Mouse (Mus musculus): ENCODE data around the gene Nat8f1. TPM values are rescaled to one million over a fixed set of nuclear protein-coding genes. Genes with fewer than 3 reads are reported as not detected.
"Not testable (repeated sequence)": the region's sequence is repeated elsewhere in the genome, so short reads cannot be mapped to it uniquely, and the experiment has no call there.

Gene Nat8f1
- total RNA-seq (2015): 4.8 and 5.0 TPM in 2 replicates
- total RNA-seq (2017): 2.4 and 5.7 TPM in 2 replicates

- ATAC-seq (replicated peaks; ENCODE audit: poor library complexity): peak; percentile 86
These were observed at the start of gene Nat8f1 for GRCm38 (mm10) chr6:85915539-85916513. Gene Nat8f1, minus strand, starts transcription at chr6:85915687.

GRCm38 (mm10) chr6:85961101-85962091 lies 45.9 kb upstream of the Nat8f1 start, which contains the start of gene Dusp11:
Gene Dusp11, minus strand, starts transcription at chr6:85961667.
- peak; percentile 88 for ATAC-seq (replicated peaks; ENCODE audit: poor library complexity)

- ATAC-seq (replicated peaks; ENCODE audit: poor library complexity): no peak
These were observed 42.1 kb upstream of the Nat8f1 start for GRCm38 (mm10) chr6:85957581-85957980.

- no peak for ATAC-seq (replicated peaks; ENCODE audit: poor library complexity)
These were observed 33.1 kb upstream of the Nat8f1 start for GRCm38 (mm10) chr6:85948549-85948948.

GRCm38 (mm10) chr6:85942469-85942868 lies 27.0 kb upstream of the Nat8f1 start:
- 0 out of 2 replicates have a peak, but pooled peaks have one; percentile 26 for ATAC-seq (replicated peaks; ENCODE audit: poor library complexity)

GRCm38 (mm10) chr6:85938701-85939100 lies 23.2 kb upstream of the Nat8f1 start:
- no peak for ATAC-seq (replicated peaks; ENCODE audit: poor library complexity)

DNA sequence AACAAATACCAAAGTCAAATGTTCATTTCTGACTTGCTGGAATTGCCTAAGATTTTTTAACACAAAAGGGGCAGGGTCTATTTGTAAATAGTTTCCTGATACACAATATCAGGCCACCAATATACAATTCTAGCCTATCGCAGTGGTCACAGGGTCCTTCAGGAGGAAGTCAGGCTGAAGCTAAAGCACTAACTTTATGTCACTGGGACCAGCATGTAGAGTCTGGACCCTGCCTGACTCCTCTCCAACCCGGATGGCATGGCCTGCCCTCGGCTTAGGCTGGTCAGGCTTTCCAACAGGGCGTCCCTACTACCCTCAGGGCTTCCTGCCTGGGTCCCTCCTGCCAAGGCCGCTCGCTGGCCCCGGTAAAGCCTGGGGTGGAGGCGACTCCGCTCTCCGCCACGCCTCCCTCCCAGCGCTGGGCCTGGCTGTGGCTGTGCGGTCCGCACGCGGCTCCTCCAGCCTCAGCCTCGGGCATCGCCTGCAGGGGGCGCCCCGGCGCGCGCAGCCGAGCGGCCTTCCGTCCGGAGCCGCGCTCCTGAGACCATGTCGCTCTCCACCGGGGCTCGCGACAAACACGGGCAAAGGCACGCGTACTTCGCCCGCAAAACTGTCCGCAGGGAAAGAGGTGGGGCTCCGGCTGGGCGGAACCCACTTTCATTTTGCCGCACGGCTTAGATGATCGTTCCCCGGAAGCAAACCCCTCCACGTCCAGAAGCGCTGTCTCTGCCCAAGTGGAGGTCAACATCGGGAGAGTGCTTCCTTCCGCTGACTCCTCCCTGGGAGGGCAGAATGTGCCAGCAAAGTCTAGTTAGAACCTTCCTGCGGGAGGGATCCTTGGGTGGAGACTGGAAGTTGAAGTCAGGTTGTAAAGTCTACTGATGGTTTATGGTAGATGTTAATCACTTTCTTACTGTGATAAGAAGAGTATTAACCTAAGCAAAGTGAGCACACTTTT lies 21.3 kb upstream of the Nat8f1 start:
- ATAC-seq (replicated peaks; ENCODE audit: poor library complexity): peak; percentile 95

- ATAC-seq (replicated peaks; ENCODE audit: poor library complexity): peak; percentile 36
These were observed 20.2 kb upstream of the Nat8f1 start for GRCm38 (mm10) chr6:85935646-85936045.

GRCm38 (mm10) chr6:85934047-85934446 lies 18.6 kb upstream of the Nat8f1 start:
- ATAC-seq (replicated peaks; ENCODE audit: poor library complexity): no peak

DNA sequence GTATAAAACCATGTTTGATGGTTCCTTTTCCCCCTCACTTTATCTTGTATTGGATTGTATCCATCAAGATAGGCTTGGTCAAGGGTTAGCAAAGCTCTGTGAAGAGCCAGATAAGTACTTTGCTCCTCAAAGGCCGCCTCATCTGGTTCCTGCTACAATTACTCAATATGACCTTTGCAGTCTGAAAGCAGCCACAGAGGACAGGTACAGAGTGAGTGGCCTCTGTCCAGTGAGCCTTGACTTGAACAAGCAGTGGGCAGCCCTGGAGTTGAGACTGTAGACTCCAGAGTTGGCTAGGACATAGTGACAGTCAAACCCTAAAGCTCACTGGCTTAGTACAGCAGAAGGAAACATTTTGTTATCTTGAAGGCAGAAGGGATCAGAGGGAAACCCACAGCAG lies 13.8 kb upstream of the Nat8f1 start:
- no peak for ATAC-seq (replicated peaks; ENCODE audit: poor library complexity)

GRCm38 (mm10) chr6:85927476-85928464 lies 12.3 kb upstream of the Nat8f1 start:
- no peak for ATAC-seq (replicated peaks; ENCODE audit: poor library complexity)

- peak; percentile 86 for ATAC-seq (replicated peaks; ENCODE audit: poor library complexity)
These were observed 11.2 kb upstream of the Nat8f1 start for GRCm38 (mm10) chr6:85926709-85927108.

GRCm38 (mm10) chr6:85923643-85924042 lies 8.2 kb upstream of the Nat8f1 start:
- ATAC-seq (replicated peaks; ENCODE audit: poor library complexity): peak; percentile 64; the same call in 1 of the 2 replicates

DNA sequence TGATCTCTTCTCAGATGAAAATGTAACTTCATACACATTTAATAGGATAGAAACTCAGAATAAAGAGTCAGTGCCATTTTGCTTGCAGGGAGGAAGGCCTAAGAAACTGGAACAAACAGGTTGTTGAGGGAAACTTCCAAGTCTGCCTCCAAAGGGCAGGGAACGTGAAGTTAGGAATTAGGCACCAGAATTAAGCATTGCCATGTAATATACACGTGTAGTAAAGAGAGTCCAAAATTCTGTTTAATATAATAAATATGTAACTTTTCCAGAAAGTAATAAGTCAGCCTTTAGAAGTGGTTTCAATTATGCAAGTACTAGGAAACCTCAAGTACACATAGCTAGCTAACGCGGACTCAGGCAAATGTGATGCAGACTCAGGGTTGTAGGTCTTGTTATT lies 3.9 kb upstream of the Nat8f1 start:
- ATAC-seq (replicated peaks; ENCODE audit: poor library complexity): no peak

GRCm38 (mm10) chr6:85918341-85918740 lies 2.9 kb upstream of the Nat8f1 start:
- not testable (repeated sequence) for ATAC-seq (replicated peaks; ENCODE audit: poor library complexity)

- no peak for ATAC-seq (replicated peaks; ENCODE audit: poor library complexity)
These were observed 1.1 kb upstream of the Nat8f1 start for GRCm38 (mm10) chr6:85916596-85916995.

DNA sequence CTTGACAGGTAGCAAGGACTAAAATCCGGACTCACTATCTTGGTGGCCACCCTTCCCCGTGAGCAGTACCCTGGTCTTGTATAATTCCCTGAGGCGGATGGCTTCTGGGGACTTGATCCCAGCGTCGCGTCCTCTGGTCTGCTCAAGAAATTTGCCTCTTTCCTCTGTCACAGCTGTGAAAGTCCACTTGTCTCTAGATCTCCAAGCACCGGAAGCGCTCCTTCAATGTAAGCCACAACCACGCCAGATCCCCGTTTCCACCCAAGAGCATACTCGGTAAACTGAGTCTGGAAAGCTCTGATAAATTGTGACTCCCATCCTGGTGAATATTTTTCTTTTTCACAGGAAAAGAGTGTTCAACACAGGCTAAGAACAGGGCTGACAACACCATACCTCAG lies 347 bp downstream of the Nat8f1 start:
- 0 out of 2 replicates have a peak, but pooled peaks have one; percentile 6 for ATAC-seq (replicated peaks; ENCODE audit: poor library complexity)

DNA sequence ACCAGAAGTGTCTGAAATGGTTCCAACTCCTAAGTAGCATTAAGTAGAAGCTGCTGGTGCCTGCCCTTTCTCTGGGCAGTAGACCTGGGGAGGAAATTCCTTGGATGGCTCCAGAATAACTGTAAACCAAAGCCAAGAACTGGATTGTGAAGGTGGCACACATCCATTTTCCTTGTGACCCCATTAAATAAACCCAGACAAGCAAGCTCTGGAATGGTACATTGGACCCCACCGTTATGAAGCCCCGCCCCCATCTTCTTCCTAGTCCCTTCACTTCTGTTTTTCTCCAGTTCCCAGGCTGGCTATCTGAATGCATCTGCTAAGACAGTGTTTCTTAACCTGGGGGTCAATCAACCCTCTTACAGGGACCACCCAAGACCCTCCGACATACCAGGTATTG lies 3.9 kb downstream of the Nat8f1 start, which contains the start of gene Tprkb:
Tprkb (plus strand) TSS at position 279 of the 400 bp plus-strand sequence.
- no peak for ATAC-seq (replicated peaks; ENCODE audit: poor library complexity)
